Mouse (Mus musculus) midbrain, embryonic 10.5 days (tissue): ENCODE results near the gene Dach1. TPM values are rescaled to one million over a fixed set of nuclear protein-coding genes. Genes with fewer than 3 reads are reported as not detected.

Experiments
- DNase-seq: peaks from one replicate; pipeline ENCODE4 v3.0.0-alpha.2; 2017; ENCODE audit warnings: low spot score
- H3K27ac ChIP-seq: fragments of 300-500 bp; sonication (generic); replicated peaks from 2 replicates; pipeline ENCODE4 v1.5.1; 2016; ENCODE audit warnings: mild to moderate bottlenecking
- H3K27me3 ChIP-seq: fragments of 300-500 bp; sonication (generic); 2 replicates; pipeline ENCODE4 v1.6.1; 2016; ENCODE audit warnings: low read depth, mild to moderate bottlenecking; ENCODE audit not compliant: poor library complexity, severe bottlenecking
- H3K36me3 ChIP-seq: fragments of 300-500 bp; sonication (generic); 2 replicates; pipeline ENCODE4 v1.6.1; 2016; ENCODE audit warnings: mild to moderate bottlenecking, moderate library complexity
- H3K4me1 ChIP-seq: fragments of 300-500 bp; sonication (generic); 2 replicates; pipeline ENCODE4 v1.6.1; 2016
- H3K4me3 ChIP-seq: fragments of 300-500 bp; sonication (generic); 2 replicates; pipeline ENCODE4 v1.5.1; 2016; ENCODE audit warnings: mild to moderate bottlenecking, moderate library complexity
- H3K9me3 ChIP-seq: fragments of 300-500 bp; sonication (generic); replicated peaks from 2 replicates; pipeline ENCODE4 v1.6.1; 2016; ENCODE audit warnings: mild to moderate bottlenecking
- WGBS: fragments of 180-500 bp; shearing (Covaris S2); methylation state at CpG from one replicate; pipeline ENCODE4 v1.1.7; 2016; 5-methylcytosine and 5-hydroxymethylcytosine counted together
- polyA plus RNA-seq: library from polyadenylated mRNA; unstranded; fragments of >200 nt; fragmentation: Nextera tagmentation; extraction: Ambion mirVana; gene quantifications from 2 replicates; pipeline ENCODE4 v1.2.1, GENCODE M21; 2016

The Dach1 gene
- polyA plus RNA-seq, 1 experiment from 2014 or later = 10.1 TPM

- H3K27me3 ChIP-seq = no peaks in the 10 kb centered on the region
- DNase-seq = no peak
- H3K36me3 ChIP-seq = no peaks in the 10 kb centered on the region
- no peaks in the 10 kb centered on the region for H3K4me1 ChIP-seq
- no peaks in the 10 kb centered on the region for H3K9me3 ChIP-seq
- WGBS = 89% methylated on average over 3 of the region's 3 CpGs
- no peak overlapping the region for H3K27ac ChIP-seq
- no peak overlapping the region for H3K4me3 ChIP-seq
These were observed 311.2 kb downstream of the Dach1 start for GRCm38 (mm10) chr14:97858384-97858783.

- Histone ChIP-seq H3K4me3 (no peak overlapping the region), H3K27me3 (no peaks in the 10 kb centered on the region), H3K9me3 (no peaks in the 10 kb centered on the region), H3K27ac (no peak overlapping the region), H3K4me1 (no peaks in the 10 kb centered on the region), H3K36me3 (no peaks in the 10 kb centered on the region)
- DNase-seq = no peak
- WGBS = 66% methylated on average over 2 of the region's 2 CpGs
These were observed 312.3 kb downstream of the Dach1 start for GRCm38 (mm10) chr14:97857276-97857675.

GRCm38 (mm10) chr14:97855345-97855744, 314.2 kb downstream of the Dach1 start:
- Histone ChIP-seq H3K4me3 (no peak overlapping the region), H3K36me3 (no peaks in the 10 kb centered on the region), H3K4me1 (0 out of 2 replicates have a peak, but pooled peaks cover 2% of the 10 kb centered on the region), H3K9me3 (no peaks in the 10 kb centered on the region), H3K27ac (no peak overlapping the region), H3K27me3 (no peaks in the 10 kb centered on the region)
- WGBS = 80% methylated on average over 1 of the region's 1 CpGs
- DNase-seq = no peak

- no peaks in the 10 kb centered on the region for H3K27me3 ChIP-seq
- H3K36me3 ChIP-seq = no peaks in the 10 kb centered on the region
- no peaks in the 10 kb centered on the region for H3K9me3 ChIP-seq
- no peak overlapping the region for H3K27ac ChIP-seq
- H3K4me3 ChIP-seq = no peak overlapping the region
- no peak for DNase-seq
- 74% methylated on average over 4 of the region's 4 CpGs for WGBS
- 0 out of 2 replicates have a peak, but pooled peaks cover 5% of the 10 kb centered on the region for H3K4me1 ChIP-seq
These were observed 319.1 kb downstream of the Dach1 start for GRCm38 (mm10) chr14:97850486-97850885.

- no peaks in the 10 kb centered on the region for H3K27me3 ChIP-seq
- H3K27ac ChIP-seq = no peak overlapping the region
- 0 out of 2 replicates have a peak, but pooled peaks cover 5% of the 10 kb centered on the region for H3K4me1 ChIP-seq
- H3K9me3 ChIP-seq = no peaks in the 10 kb centered on the region
- 57% methylated on average over 1 of the region's 1 CpGs for WGBS
- H3K4me3 ChIP-seq = no peak overlapping the region
- no peaks in the 10 kb centered on the region for H3K36me3 ChIP-seq
- DNase-seq = no peak
These were observed 321.9 kb downstream of the Dach1 start for GRCm38 (mm10) chr14:97847641-97848040.

GRCm38 (mm10) chr14:97839275-97839674, 330.3 kb downstream of the Dach1 start:
- H3K9me3 ChIP-seq = no peaks in the 10 kb centered on the region
- DNase-seq = no peak
- H3K27me3 ChIP-seq = no peaks in the 10 kb centered on the region
- no peak overlapping the region for H3K27ac ChIP-seq
- H3K4me3 ChIP-seq = no peak overlapping the region
- WGBS = 91% methylated on average over 5 of the region's 5 CpGs
- peaks cover 9% of the 10 kb centered on the region for H3K36me3 ChIP-seq
- H3K4me1 ChIP-seq = no peaks in the 10 kb centered on the region

GRCm38 (mm10) chr14:97829865-97830264, 339.7 kb downstream of the Dach1 start:
- WGBS = 80% methylated on average over 3 of the region's 3 CpGs
- Histone ChIP-seq H3K4me3 (no peak overlapping the region), H3K9me3 (no peaks in the 10 kb centered on the region), H3K27ac (no peak overlapping the region), H3K27me3 (no peaks in the 10 kb centered on the region), H3K36me3 (0 out of 2 replicates have a peak, but pooled peaks cover under 1% of the 10 kb centered on the region), H3K4me1 (no peaks in the 10 kb centered on the region)
- DNase-seq = no peak

GRCm38 (mm10) chr14:97814555-97815175, 354.9 kb downstream of the Dach1 start:
- DNase-seq = no peak
- no peak overlapping the region for H3K4me3 ChIP-seq
- no peaks in the 10 kb centered on the region for H3K4me1 ChIP-seq
- no peaks in the 10 kb centered on the region for H3K27me3 ChIP-seq
- 88% methylated on average over 7 of the region's 7 CpGs for WGBS
- no peak overlapping the region for H3K27ac ChIP-seq
- no peaks in the 10 kb centered on the region for H3K9me3 ChIP-seq
- no peaks in the 10 kb centered on the region for H3K36me3 ChIP-seq

- DNase-seq = no peak
- WGBS = 82% methylated on average over 11 of the region's 11 CpGs
- Histone ChIP-seq H3K9me3 (no peaks in the 10 kb centered on the region), H3K4me3 (no peak overlapping the region), H3K27me3 (no peaks in the 10 kb centered on the region), H3K27ac (no peak overlapping the region), H3K36me3 (no peaks in the 10 kb centered on the region), H3K4me1 (no peaks in the 10 kb centered on the region)
These were observed 356.0 kb downstream of the Dach1 start for GRCm38 (mm10) chr14:97813557-97813956.

GRCm38 (mm10) chr14:97795385-97795952, 374.1 kb downstream of the Dach1 start:
- Histone ChIP-seq H3K27me3 (no peaks in the 10 kb centered on the region), H3K36me3 (no peaks in the 10 kb centered on the region), H3K4me3 (no peak overlapping the region), H3K27ac (no peak overlapping the region), H3K4me1 (no peaks in the 10 kb centered on the region), H3K9me3 (no peaks in the 10 kb centered on the region)
- 90% methylated on average over 5 of the region's 5 CpGs for WGBS
- DNase-seq = no peak

GRCm38 (mm10) chr14:97774135-97774767, 395.3 kb downstream of the Dach1 start:
- no peak overlapping the region for H3K27ac ChIP-seq
- H3K9me3 ChIP-seq = peaks cover 16% of the 10 kb centered on the region
- no peaks in the 10 kb centered on the region for H3K36me3 ChIP-seq
- DNase-seq = no peak
- no peak overlapping the region for H3K4me3 ChIP-seq
- H3K27me3 ChIP-seq = no peaks in the 10 kb centered on the region
- H3K4me1 ChIP-seq = no peaks in the 10 kb centered on the region
- 92% methylated on average over 2 of the region's 2 CpGs for WGBS

- WGBS = 32% methylated on average over 4 of the region's 4 CpGs
- H3K27me3 ChIP-seq = no peaks in the 10 kb centered on the region
- H3K36me3 ChIP-seq = no peaks in the 10 kb centered on the region
- DNase-seq = peak; percentile 41
- peaks cover 19% of the 10 kb centered on the region for H3K4me1 ChIP-seq
- H3K4me3 ChIP-seq = no peak overlapping the region
- H3K27ac ChIP-seq = peak overlapping the region; percentile 55
- no peaks in the 10 kb centered on the region for H3K9me3 ChIP-seq
These were observed 415.2 kb downstream of the Dach1 start for GRCm38 (mm10) chr14:97754400-97754799.

GRCm38 (mm10) chr14:97753973-97754372, 415.6 kb downstream of the Dach1 start:
- peaks cover 19% of the 10 kb centered on the region for H3K4me1 ChIP-seq
- no peaks in the 10 kb centered on the region for H3K27me3 ChIP-seq
- WGBS = 48% methylated on average over 2 of the region's 2 CpGs
- peak overlapping the region; percentile 55 for H3K27ac ChIP-seq
- no peak overlapping the region for H3K4me3 ChIP-seq
- H3K36me3 ChIP-seq = no peaks in the 10 kb centered on the region
- H3K9me3 ChIP-seq = no peaks in the 10 kb centered on the region
- no peak for DNase-seq
